ENCODE assay signal across 16 mouse cellular contexts in genomic region chr9:27172839-27173238, GRCm38 (mm10).
"Had no signal": no experiment of that assay in that cellular context is flagged by ENCODE, and none has a peak within 500 bp of the region (broad histone marks: within the 10 kb centered on the region; RNA-seq: fewer than 3 reads in every experiment).

No protein-coding gene starts in this region.

- H3K4me1 ChIP-seq: stomach, embryonic 15.5 days had no signal

- H3K9ac ChIP-seq: neural tube, embryonic 13.5 days; neural tube, embryonic 15.5 days; stomach, embryonic 15.5 days had no signal

- H3K27me3 ChIP-seq: stomach, embryonic 15.5 days had no signal

- DNase-seq: retina, postnatal 1 day; right cerebral cortex, adult 18-20 months; right cerebral cortex, postnatal 14 days; right cerebral cortex, postnatal 25 days; right cerebral cortex, postnatal 4 days; spleen, adult 18-20 months; thymus, adult 18-20 months; thymus, adult 2 months; thymus, postnatal 14 days; thymus, postnatal 25 days; thymus, postnatal 36 days; thymus, postnatal 4 days had no signal

- H3K36me3 ChIP-seq: neural tube, embryonic 13.5 days; neural tube, embryonic 15.5 days; stomach, embryonic 15.5 days had no signal

- H3K4me2 ChIP-seq: neural tube, embryonic 13.5 days; neural tube, embryonic 15.5 days; stomach, embryonic 15.5 days had no signal

- H3K9me3 ChIP-seq: neural tube, embryonic 13.5 days; neural tube, embryonic 15.5 days; stomach, embryonic 15.5 days had no signal

- H3K27ac ChIP-seq: neural tube, embryonic 13.5 days; neural tube, embryonic 15.5 days; stomach, embryonic 15.5 days; stomach, postnatal 0 days had no signal

- H3K4me3 ChIP-seq: neural tube, embryonic 13.5 days; neural tube, embryonic 15.5 days; stomach, embryonic 15.5 days had no signal
